Mouse (Mus musculus) spleen, postnatal 36 days (tissue): Measurements from ENCODE around the gene Apoc3.

Source experiments
- DNase-seq, 2 experiments: peaks; one replicate each; pipeline ENCODE4 v3.0.0; 2022; ENCODE audit warnings: low spot score in 2 of 2, mixed read lengths in 1 of 2

Apoc3 gene

DNA sequence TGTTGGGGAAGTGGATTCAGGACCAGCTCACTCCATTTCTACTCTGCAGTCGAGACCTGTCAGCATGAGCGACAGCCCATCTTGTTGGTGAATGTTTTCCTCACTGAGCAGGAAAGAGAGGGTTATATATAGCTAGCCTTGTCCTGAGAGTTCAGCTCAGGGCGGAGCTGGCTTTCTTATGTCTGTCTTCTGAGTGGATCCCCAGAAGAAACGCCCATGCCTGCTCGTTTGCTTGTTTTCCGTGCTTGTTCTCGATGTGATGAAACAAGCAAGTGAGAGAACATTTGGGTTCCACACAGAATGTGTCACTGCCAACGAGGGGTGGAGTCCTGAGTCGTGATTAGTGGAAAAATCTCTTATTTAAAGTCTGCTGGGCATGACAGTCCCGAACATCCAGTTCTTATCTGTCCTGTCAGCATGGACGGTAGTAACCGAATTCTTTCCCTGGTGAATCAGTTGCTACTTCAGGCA, 38.7 kb downstream of the Apoc3 start:
- no peak for DNase-seq

DNA sequence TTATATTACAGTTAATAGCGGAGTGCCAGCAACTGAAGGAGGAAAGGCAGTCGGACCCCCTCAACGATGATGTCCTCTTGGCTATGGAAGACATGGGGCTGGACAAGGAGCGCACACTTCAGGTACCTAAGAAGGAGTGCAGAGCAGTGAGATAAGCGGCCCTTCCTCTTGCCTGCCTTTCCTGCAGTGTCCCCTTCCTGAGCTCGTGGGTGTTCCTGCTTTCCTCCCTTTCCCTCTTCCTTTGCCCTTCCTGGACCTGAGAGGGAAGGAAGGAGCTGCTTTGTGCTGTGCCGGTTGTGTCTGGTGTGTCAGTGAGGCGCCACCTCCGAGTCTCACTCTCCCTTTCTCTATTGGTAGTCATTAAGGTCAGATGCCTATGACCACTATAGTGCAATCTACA, 40.6 kb downstream of the Apoc3 start:
- no peak for DNase-seq

DNA sequence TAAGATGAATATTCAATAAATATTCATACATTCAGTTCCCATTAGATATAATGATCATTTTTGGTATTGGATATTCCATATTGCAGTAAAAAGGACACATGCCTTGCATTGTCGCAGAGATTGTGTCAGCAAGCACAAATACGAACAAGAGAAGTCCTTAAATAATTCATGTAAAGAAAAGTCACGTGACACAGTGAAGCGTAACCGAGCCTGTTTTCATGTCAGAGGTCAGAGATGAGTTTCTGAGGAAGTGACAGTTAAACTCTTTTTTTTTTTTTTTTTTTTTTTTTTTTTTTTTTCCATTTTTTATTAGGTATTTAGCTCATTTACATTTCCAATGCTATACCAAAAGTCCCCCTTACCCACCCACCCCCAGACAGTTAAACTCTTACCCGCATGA, 42.8 kb downstream of the Apoc3 start:
- peak; percentile 23 to 27 for DNase-seq

DNA sequence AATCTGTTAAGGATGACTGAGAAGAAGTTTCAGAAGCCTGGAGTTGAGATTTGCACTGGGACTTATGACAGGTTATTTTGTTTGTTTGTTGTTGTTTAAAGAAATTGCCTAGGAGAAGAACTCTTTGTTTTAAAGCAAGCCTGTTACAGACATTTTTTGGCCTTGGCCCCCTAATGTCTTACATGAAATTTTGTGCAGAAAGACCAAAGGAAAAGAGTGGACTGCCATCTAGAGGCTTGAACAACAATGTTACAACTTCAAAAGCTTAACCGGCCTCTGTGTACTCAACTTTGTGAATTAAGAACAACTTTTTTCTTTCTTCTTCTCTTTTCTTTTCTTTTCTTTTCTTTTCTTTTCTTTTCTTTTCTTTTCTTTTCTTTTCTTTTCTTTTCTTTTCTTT, 43.8 kb downstream of the Apoc3 start:
- DNase-seq = peak in 1 of 2 experiments; percentile 24

DNA sequence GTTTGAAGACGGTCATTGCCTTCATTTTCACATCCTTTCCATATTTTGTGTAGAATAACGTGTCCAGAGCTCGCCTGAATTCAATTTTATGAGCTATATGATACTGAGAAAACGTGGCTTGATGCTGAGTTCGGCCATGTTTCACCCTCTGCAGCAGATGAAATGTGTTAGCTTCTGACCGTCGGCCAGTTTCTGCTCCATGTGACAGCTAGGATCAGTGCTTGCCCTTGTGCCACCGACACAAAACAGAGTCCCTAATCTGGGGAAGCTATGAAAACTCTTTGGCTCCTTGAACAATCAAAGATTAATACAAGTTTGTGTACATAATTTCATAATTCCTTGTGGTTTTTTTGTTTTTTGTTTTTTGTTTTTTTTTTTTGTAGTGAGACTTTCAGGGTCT, 44.2 kb downstream of the Apoc3 start:
- DNase-seq = no peak

DNA sequence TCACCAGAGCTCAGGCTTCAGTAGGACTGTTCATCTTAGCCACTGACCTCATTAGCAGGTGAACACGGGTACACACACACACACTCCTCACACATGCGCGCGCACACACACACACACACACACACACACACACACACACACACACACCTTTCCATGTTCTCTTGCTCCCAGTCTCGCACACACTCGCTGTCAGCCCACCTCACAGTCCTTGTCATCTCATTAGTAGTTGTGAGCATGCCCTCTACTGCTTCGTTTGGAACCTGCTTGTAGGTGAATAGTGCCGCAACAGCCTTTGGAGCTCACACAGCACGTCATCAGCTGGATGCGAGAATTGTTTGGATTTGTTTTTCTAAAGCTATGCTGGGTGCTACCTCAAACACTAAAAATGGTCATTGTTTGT, 46.1 kb downstream of the Apoc3 start:
- DNase-seq = no peak

DNA sequence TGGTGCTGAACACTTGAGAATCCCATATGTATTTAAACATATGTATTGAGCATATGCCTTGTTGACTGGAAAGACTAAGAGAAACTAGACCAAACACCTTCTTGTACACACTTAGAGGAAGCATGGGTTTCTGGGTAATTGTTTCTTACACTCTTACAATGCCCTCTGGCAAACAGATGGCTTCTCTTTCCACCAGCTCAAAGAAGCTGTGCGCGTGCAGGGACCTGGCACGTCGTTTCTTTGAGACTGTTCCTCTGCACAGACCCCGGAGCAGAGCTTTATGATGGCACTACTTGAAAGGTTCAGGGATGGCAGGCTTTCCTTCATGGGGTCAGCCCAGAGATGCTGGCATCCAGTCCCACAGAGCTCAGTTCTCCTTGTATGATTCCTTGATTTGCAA, 46.5 kb downstream of the Apoc3 start:
- no peak for DNase-seq

DNA sequence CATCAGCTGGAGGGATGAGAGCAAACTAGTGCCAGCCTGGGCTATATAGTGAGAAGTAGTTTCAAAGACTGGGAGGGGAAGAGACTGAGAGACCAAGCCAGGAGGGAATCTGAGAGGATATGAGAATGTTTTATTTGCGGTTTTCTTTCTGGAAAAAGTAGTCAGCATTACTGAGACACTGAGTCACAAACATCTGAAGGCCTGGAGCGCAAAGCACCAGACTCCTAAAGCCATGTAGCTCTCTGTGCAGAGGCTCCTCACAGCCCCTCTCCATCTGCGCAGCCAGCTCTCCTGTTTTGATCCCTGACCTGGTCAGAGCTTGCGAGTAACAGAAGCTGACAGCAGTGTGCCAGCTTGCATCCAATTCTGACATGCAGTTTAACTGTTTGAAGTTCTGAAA, 47.1 kb downstream of the Apoc3 start:
- no peak for DNase-seq

DNA sequence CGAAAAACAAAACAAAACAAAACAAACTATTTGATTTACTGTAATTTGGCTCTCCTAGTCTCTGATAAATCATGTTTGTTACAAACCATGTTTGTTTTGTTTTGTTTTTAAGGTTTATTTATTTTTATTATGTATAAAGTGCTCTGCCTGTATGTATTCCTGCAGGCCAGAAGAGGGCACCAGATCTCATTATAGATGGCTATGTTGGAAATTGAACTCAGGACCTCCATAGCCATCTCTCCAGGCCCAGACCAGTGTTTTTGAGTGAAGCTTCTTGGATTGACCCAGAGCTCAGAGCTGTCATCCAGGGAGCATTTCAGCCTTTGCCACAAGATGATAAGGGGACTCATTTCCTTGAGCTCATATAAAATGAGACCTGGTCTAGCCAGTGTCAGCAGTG, 49.0 kb downstream of the Apoc3 start:
- DNase-seq = no peak

DNA sequence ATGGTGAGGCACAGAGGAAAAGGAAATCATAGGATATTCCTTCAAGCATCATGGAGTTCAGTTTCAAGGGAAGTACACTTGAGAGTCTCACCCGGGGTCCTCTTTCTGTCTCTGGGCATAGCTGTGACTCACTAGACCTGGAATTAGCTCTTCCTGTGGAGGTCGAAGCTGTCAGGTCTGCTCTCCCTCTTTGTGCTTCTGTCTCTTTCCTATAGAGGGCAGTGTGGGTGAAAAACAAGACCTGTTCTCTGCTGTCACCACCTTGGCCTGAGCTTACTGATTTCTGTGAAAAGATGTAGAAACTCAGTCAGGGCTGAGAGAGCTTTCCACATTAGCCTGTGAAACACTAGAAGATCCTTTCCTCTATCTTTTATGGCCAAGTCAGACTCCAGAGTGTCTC, 50.2 kb downstream of the Apoc3 start:
- peak in 1 of 2 experiments; percentile 25 for DNase-seq

DNA sequence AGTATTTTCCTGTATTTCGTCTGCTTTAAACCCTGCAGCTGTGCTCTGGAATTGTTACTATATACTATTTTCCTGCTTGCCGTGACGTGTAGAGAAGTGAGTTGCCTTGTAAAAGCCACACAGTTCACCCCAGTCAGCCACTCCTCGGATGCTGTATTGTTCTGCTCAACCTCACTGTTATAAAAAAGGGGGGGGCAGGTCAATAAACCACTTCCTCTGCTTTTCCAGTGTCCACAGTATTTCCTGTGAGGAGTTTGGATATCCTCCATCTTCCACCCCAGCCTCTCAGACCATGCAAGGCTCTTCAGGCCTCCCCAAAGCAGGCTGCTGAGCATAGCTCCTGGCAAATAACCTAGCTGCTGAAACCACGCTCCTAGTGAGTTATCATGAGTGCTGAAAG, 50.9 kb downstream of the Apoc3 start:
- DNase-seq = no peak
